Mouse (Mus musculus): Measurements from ENCODE around the gene Sytl3.
"Not testable (repeated sequence)": the region's sequence is repeated elsewhere in the genome, so short reads cannot be mapped to it uniquely, and the experiment has no call there.

DNA sequence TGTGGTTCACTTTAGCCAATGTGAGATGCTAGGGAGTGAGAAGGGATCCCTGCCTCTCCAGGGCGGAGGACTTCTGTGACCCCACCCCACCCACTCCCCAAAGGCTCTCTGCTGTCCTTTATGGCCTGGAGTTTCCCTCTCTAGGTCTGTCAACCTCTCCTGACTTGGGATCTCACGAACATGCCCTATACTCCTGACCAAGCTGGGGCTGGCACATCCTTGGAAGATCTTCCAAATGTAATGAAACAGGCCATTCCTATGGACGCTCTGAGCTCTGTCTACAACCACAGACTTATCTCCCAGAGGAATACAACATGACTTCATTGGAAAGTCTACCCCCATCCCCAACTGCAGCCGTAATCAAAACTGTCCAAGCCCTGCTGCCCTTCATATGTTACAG, 14.2 kb upstream of the Sytl3 start:
- not testable (repeated sequence) for TF ChIP-seq POLR2A (IDR thresholded peaks at IDR 0.05; ENCODE audit: insufficient read depth, low read depth, low read length); CTCF (IDR thresholded peaks at IDR 0.05); EP300 (IDR thresholded peaks at IDR 0.05; ENCODE audit: insufficient read depth, low read depth, low read length)
